Mouse (Mus musculus) erythroblast, embryonic 14.5 days (primary cell): Measurements from ENCODE around the gene Cpt1a.

Source experiments
- GATA1 ChIP-seq: IDR thresholded peaks from 2 replicates; pipeline ENCODE4 v1.6.1; 2012; ENCODE audit warnings: low read length, inconsistent platforms, mixed read lengths
- TAL1 ChIP-seq: IDR thresholded peaks from 3 replicates; pipeline ENCODE4 v1.6.1; 2012; ENCODE audit warnings: low read length, inconsistent platforms, mixed read lengths

DNA sequence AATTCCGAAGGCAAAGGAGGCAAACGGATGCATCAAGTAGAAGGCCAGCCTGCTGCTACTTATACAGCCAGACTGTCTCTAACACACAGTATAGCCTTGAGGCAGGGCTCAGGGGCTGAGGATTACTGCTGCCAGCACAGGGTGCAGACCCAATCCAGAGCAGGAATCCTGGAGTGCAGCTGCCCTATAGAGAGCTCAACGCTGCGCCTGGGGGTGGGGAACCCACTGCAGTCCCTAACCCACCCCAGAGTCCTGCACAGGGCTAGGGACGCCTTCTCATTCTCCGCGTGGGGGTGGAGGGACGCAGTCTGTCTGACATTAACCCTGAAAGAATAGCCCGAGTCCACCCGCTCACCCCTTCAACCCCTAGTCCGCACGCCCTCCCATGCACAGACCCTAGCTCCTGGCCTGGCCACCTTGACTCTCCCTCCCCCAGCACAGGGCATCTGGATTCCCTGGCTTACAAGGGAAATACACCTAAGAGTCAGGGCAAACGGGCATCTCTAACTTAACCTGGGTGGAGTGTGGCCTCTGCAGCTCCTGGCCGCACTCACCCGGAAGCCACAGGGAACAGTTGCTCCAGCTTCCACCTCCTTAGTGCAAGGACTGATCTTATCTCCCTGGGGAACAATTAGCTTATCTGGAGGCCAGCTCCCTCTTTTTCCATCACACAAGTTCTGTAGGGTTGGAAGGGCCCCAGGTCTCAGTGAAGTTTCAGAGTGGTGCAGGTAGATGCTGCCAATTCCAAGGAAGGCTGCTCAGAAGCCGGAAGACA, 14.8 kb upstream of the Cpt1a start:
- TF ChIP-seq GATA1: no peak
- TF ChIP-seq TAL1: no peak
